Mouse (Mus musculus) kidney, postnatal 0 days (tissue): Measurements from ENCODE around the gene Fam117a. TPM values are rescaled to one million over a fixed set of nuclear protein-coding genes. Genes with fewer than 3 reads are reported as not detected.

Source experiments
- ATAC-seq: fragments of 200-750 bp; cut with Nextera tagmentation; replicated peaks from 2 replicates; pipeline ENCODE4 v1.8.0; 2017; ENCODE audit warnings: low read depth, moderate number of reproducible peaks, moderate TSS enrichment, moderate library complexity; ENCODE audit not compliant: low FRiP score
- DNase-seq: peaks from one replicate; pipeline ENCODE4 v3.0.0-alpha.2; 2016; ENCODE audit warnings: low spot score
- H3K27ac ChIP-seq: fragments of 300-500 bp; sonication (generic); 2 replicates; pipeline ENCODE4 v1.5.1; 2014; ENCODE audit warnings: mild to moderate bottlenecking
- H3K27me3 ChIP-seq: fragments of 300-500 bp; sonication (generic); 2 replicates; pipeline ENCODE4 v1.6.1; 2014; ENCODE audit warnings: low read length, mixed read lengths; ENCODE audit not compliant: insufficient read depth
- H3K36me3 ChIP-seq: fragments of 300-500 bp; sonication (generic); 2 replicates; pipeline ENCODE4 v1.6.1; 2014; ENCODE audit warnings: low read length, mixed read lengths; ENCODE audit not compliant: insufficient read depth
- H3K4me1 ChIP-seq: fragments of 300-500 bp; sonication (generic); replicated peaks from 2 replicates; pipeline ENCODE4 v1.6.1; 2014; ENCODE audit warnings: antibody characterized with exemption, low read length, mixed read lengths; ENCODE audit not compliant: insufficient read depth
- H3K4me2 ChIP-seq: fragments of 300-500 bp; sonication (generic); 2 replicates; pipeline ENCODE4 v1.6.1; 2014; ENCODE audit warnings: mild to moderate bottlenecking, low read length, moderate library complexity, mixed read lengths
- H3K4me3 ChIP-seq: fragments of 300-500 bp; sonication (generic); replicated peaks from 2 replicates; pipeline ENCODE4 v1.5.1; 2014; ENCODE audit warnings: low read depth, low read length
- H3K9ac ChIP-seq: fragments of 300-500 bp; sonication (generic); 2 replicates; pipeline ENCODE4 v1.6.1; 2014; ENCODE audit warnings: low read depth, low read length
- H3K9me3 ChIP-seq: fragments of 300-500 bp; sonication (generic); replicated peaks from 2 replicates; pipeline ENCODE4 v1.6.1; 2016; ENCODE audit warnings: low read length, inconsistent platforms, mixed read lengths
- CTCF ChIP-seq: IDR thresholded peaks from 2 replicates; pipeline ENCODE4 v1.5.1; 2016; ENCODE audit warnings: antibody characterized with exemption, low read depth, mild to moderate bottlenecking, moderate library complexity
- WGBS: fragments of 180-500 bp; shearing (Covaris S2); extraction: QIAGEN DNeasy Blood & Tissue Kit; methylation state at CpG from one replicate; pipeline ENCODE4 v1.1.7; 2014; 5-methylcytosine and 5-hydroxymethylcytosine counted together
- polyA plus RNA-seq: library from polyadenylated mRNA; unstranded; fragments of >200 nt; fragmentation: Nextera tagmentation; extraction: Ambion mirVana; gene quantifications from 2 replicates; pipeline ENCODE4 v1.2.1, GENCODE M21; 2015

Fam117a gene
- polyA plus RNA-seq, 1 experiment from 2014 or later = 10.0 TPM

- peak; percentile 29; the same call in 1 of the 2 replicates for TF ChIP-seq CTCF
- Histone ChIP-seq H3K9ac (peak within 1 kb of the TSS; percentile 68), H3K4me1 (peaks cover 7% of the 10 kb centered on the region; the same call in 1 of the 2 replicates), H3K9me3 (no peaks in the 10 kb centered on the region), H3K36me3 (no peaks in the 10 kb centered on the region), H3K27ac (peak within 1 kb of the TSS; percentile 93), H3K4me3 (peak within 1 kb of the TSS; percentile 67), H3K4me2 (peak within 1 kb of the TSS; percentile 87), H3K27me3 (no peaks in the 10 kb centered on the region)
- 2% methylated on average over 53 of the region's 58 CpGs for WGBS
- ATAC-seq (peak; percentile 92), DNase-seq (peak; percentile 98)
These were observed 77.1 kb downstream of the Fam117a start, which contains the start of gene Spop for GRCm38 (mm10) chr11:95413641-95414535. Gene Spop, plus strand, starts transcription at chr11:95414080.

DNA sequence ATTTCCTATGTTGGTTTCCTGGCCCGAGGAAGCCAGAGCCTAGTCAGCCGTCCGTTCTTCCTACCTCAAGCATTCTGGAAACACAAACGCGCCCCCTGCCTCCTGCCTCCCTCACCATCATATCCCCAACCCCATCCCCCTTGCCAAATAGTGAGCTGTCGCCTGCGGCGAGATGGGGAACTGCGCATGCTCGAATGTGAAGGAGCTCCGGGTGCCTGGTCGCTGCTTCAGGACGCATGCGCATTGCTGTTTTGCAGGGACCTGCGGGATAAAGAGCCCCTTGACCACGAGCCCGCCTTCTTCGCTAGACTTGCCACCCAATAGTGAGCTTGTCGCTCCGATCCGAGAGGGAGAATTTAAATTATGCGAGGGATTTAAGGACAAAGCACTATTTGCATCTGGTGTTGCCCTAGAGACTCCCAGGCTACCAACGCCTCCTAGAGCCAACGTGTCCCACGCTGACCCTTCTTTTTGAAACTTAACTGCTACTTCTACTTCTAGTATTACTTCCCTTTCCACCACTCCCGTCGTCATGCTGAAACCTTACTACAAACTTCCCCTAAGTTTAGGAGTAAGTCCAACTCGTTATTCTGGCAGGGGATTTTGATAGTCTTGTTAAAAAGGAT, 77.8 kb downstream of the Fam117a start:
- Histone ChIP-seq H3K27me3 (no peaks in the 10 kb centered on the region), H3K27ac (peak overlapping the region; percentile 93), H3K4me3 (peak overlapping the region; percentile 67), H3K4me1 (peaks cover 7% of the 10 kb centered on the region; the same call in 1 of the 2 replicates), H3K36me3 (no peaks in the 10 kb centered on the region), H3K9ac (peak overlapping the region; percentile 68), H3K9me3 (no peaks in the 10 kb centered on the region), H3K4me2 (peak overlapping the region; percentile 87)
- ATAC-seq (peak; percentile 83), DNase-seq (peak; percentile 99)
- TF ChIP-seq CTCF = peak; percentile 60
- under 1% methylated on average over 28 of the region's 28 CpGs for WGBS

DNA sequence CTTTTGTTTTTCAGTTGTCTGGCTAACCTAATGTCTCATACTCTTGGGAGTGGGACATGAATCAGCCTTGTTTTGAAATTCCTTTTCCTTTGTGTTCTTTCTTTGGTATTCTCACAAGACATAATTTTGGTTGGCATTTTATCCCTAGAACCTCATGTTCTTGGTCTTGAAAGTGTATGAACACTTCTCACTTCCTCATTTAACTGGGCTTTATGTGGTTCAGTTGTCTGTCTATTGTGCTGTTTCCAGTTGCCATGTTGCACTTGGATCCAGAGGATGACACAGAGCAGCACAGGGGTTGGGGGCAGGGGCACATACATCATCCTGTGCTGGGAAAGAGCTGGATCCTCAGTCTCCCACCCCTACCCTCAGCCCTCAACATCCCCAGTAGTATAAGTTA, 79.1 kb downstream of the Fam117a start:
- H3K4me3 ChIP-seq = no peak overlapping the region
- peak overlapping the region; percentile 87; the same call in 1 of the 2 replicates for H3K4me2 ChIP-seq
- no peaks in the 10 kb centered on the region for H3K9me3 ChIP-seq
- DNase-seq (no peak), ATAC-seq (no peak)
- no peak for TF ChIP-seq CTCF
- no peak overlapping the region for H3K27ac ChIP-seq
- H3K27me3 ChIP-seq = no peaks in the 10 kb centered on the region
- peaks cover 7% of the 10 kb centered on the region; the same call in 1 of the 2 replicates for H3K4me1 ChIP-seq
- no peak overlapping the region for H3K9ac ChIP-seq
- H3K36me3 ChIP-seq = no peaks in the 10 kb centered on the region

DNA sequence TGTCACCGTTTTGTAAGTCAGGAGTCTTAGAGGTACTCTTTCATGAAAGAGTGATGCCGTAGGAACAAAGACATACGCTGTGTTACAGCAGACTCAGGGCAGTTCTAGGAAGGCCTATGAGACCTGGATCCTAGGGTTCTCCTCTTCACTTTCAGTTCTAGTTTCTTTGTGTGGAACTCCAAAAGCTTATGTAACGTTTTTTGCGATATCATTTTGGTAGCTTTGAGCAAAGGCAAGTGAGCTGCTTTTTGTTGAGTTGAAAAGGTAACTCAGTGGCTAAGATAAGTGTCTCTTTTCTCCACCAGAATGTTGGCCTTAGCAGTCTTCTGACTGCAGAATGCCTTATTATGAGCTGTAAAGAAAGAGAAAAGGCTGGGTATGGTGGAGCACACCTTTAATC, 80.5 kb downstream of the Fam117a start:
- Histone ChIP-seq H3K9ac (no peak overlapping the region), H3K27ac (no peak overlapping the region), H3K4me3 (no peak overlapping the region), H3K36me3 (no peaks in the 10 kb centered on the region), H3K4me1 (peaks cover 7% of the 10 kb centered on the region; the same call in 1 of the 2 replicates), H3K9me3 (no peaks in the 10 kb centered on the region), H3K27me3 (no peaks in the 10 kb centered on the region), H3K4me2 (no peak overlapping the region)
- DNase-seq (no peak), ATAC-seq (no peak)
- 91% methylated on average over 5 of the region's 5 CpGs for WGBS
- no peak for TF ChIP-seq CTCF

DNA sequence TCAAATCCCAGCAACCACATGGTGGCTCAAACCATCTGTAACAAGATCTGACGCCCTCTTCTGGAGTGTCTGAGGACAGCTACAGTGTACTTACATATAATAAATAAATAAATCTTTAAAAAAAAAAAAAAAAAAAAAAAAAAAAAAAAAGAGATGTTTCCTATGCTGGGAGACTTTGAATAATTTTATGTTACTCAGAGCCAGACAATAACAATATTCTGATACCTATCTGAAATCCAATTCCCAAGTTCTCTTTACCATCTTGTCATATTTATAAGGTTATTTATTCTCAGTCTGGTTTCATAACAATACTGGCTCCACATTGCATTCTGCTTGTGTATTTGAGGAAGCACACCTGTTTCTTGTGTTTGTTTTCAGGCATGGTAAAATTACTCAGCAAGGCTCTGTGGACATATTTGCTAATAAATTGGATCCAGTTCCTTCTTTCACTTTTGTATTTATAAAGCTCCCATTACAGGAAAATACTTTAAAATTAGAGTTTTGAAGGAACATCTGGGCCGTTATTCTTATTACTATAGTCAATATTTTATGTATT, 84.1 kb downstream of the Fam117a start:
- Histone ChIP-seq H3K27me3 (no peaks in the 10 kb centered on the region), H3K9ac (no peak overlapping the region), H3K9me3 (no peaks in the 10 kb centered on the region), H3K4me3 (no peak overlapping the region), H3K4me1 (0 out of 2 replicates have a peak, but pooled peaks cover 4% of the 10 kb centered on the region), H3K27ac (no peak overlapping the region), H3K36me3 (no peaks in the 10 kb centered on the region), H3K4me2 (no peak overlapping the region)
- TF ChIP-seq CTCF = no peak
- DNase-seq (no peak), ATAC-seq (no peak)
- 75% methylated on average over 2 of the region's 2 CpGs for WGBS

DNA sequence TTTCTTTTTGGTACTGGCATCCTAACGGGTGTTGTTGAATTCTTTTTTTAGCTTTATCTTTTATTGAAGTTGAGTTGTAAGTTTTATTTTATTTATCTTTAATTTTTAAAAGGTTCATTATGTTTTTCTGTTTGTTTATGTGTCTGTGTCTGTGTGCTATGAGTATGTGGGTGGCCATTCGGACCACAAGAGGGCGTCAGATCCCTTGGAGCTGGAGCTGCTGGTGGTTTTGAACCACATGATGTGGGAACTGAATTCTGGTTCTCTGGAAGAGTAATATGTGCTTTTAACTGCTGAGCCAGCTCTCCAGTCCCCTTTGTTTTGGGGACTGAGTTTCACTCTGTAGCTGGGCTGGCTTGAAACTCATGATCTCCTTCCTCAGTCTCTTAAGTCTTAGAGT, 86.7 kb downstream of the Fam117a start:
- Histone ChIP-seq H3K4me2 (no peak overlapping the region), H3K9ac (no peak overlapping the region), H3K36me3 (no peaks in the 10 kb centered on the region), H3K9me3 (no peaks in the 10 kb centered on the region), H3K4me1 (no peaks in the 10 kb centered on the region), H3K4me3 (no peak overlapping the region), H3K27me3 (no peaks in the 10 kb centered on the region), H3K27ac (no peak overlapping the region)
- peak; percentile 48; the same call in 1 of the 2 replicates for TF ChIP-seq CTCF
- DNase-seq (no peak), ATAC-seq (no peak)
- 85% methylated on average over 3 of the region's 3 CpGs for WGBS
